Mouse (Mus musculus) hindbrain, embryonic 11.5 days (tissue): Measurements from ENCODE around the gene Gm4985. TPM values are rescaled to one million over a fixed set of nuclear protein-coding genes. Genes with fewer than 3 reads are reported as not detected.
"Not testable (repeated sequence)": the region's sequence is repeated elsewhere in the genome, so short reads cannot be mapped to it uniquely, and the experiment has no call there.

Experiments used
- ATAC-seq: fragments of 200-750 bp; cut with Nextera tagmentation; 2 replicates; pipeline ENCODE4 v1.8.0; 2017; ENCODE audit warnings: mild to moderate bottlenecking, moderate TSS enrichment, moderate library complexity; ENCODE audit not compliant: low FRiP score
- DNase-seq: peaks from one replicate; pipeline ENCODE4 v3.0.0-alpha.2; 2015; ENCODE audit warnings: low spot score
- H3K27ac ChIP-seq: fragments of 300-500 bp; sonication (generic); 2 replicates; pipeline ENCODE4 v1.5.1; 2014; ENCODE audit warnings: mild to moderate bottlenecking, low read depth, low read length
- H3K27me3 ChIP-seq: fragments of 300-500 bp; sonication (generic); 2 replicates; pipeline ENCODE4 v1.6.1; 2014; ENCODE audit warnings: mild to moderate bottlenecking, low read length, moderate library complexity, mixed read lengths; ENCODE audit not compliant: control insufficient read depth, insufficient read depth
- H3K36me3 ChIP-seq: fragments of 300-500 bp; sonication (generic); 2 replicates; pipeline ENCODE4 v1.6.1; 2014; ENCODE audit warnings: mild to moderate bottlenecking, low read length, moderate library complexity, mixed read lengths; ENCODE audit not compliant: control insufficient read depth, insufficient read depth
- H3K4me1 ChIP-seq: fragments of 300-500 bp; sonication (generic); replicated peaks from 2 replicates; pipeline ENCODE4 v1.6.1; 2014; ENCODE audit warnings: low read length, mixed read lengths; ENCODE audit not compliant: control insufficient read depth, insufficient read depth
- H3K4me2 ChIP-seq: fragments of 300-500 bp; sonication (generic); replicated peaks from 2 replicates; pipeline ENCODE4 v1.6.1; 2014; ENCODE audit warnings: mild to moderate bottlenecking, low read depth, low read length
- H3K4me3 ChIP-seq: fragments of 300-500 bp; sonication (generic); 2 replicates; pipeline ENCODE4 v1.5.1; 2014; ENCODE audit warnings: low read depth, low read length
- H3K9ac ChIP-seq: fragments of 300-500 bp; sonication (generic); 2 replicates; pipeline ENCODE4 v1.6.1; 2014; ENCODE audit warnings: low read depth, low read length
- H3K9me3 ChIP-seq: fragments of 300-500 bp; sonication (generic); 2 replicates; pipeline ENCODE4 v1.6.1; 2016; ENCODE audit warnings: low read length; ENCODE audit not compliant: control insufficient read depth
- WGBS: fragments of 180-500 bp; shearing (Covaris S2); extraction: QIAGEN DNeasy Blood & Tissue Kit; methylation state at CpG from one replicate; pipeline ENCODE4 v1.1.7; 2014; 5-methylcytosine and 5-hydroxymethylcytosine counted together
- polyA plus RNA-seq: library from polyadenylated mRNA; unstranded; fragments of >200 nt; fragmentation: Nextera tagmentation; extraction: Ambion mirVana; gene quantifications from 2 replicates; pipeline ENCODE4 v1.2.1, GENCODE M21; 2014

Gm4985 gene
- polyA plus RNA-seq = not detected in 2 replicates

GRCm38 (mm10) chrX:23958834-23959233 lies at the start of gene Gm4985:
TSS of gene Gm4985 (minus strand) at chrX:23958934.
- H3K27me3 ChIP-seq, DNase-seq, H3K9me3 ChIP-seq, H3K4me1 ChIP-seq, H3K4me2 ChIP-seq, H3K27ac ChIP-seq, H3K36me3 ChIP-seq, H3K9ac ChIP-seq, ATAC-seq, H3K4me3 ChIP-seq: not testable (repeated sequence)
- WGBS = 88% methylated on average over 8 of the region's 8 CpGs

- WGBS = 63% methylated on average over 2 of the region's 2 CpGs
- Histone ChIP-seq H3K9ac (no peak overlapping the region), H3K9me3 (no peaks in the 10 kb centered on the region), H3K4me2 (no peak overlapping the region), H3K4me1 (no peaks in the 10 kb centered on the region), H3K36me3 (no peaks in the 10 kb centered on the region), H3K27ac (no peak overlapping the region), H3K4me3 (no peak overlapping the region), H3K27me3 (no peaks in the 10 kb centered on the region)
- DNase-seq = no peak
- ATAC-seq = no peak
These were observed 4.6 kb downstream of the Gm4985 start for GRCm38 (mm10) chrX:23954161-23954560.

Other genes with a start within 250 kb of the Gm4985 start
- gene Gm4907, start 76.4 kb downstream of the Gm4985 start, polyA plus RNA-seq = not detected in 2 replicates